Mouse (Mus musculus) erythroblast, embryonic 14.5 days (primary cell): Measurements from ENCODE around the gene Kxd1. TPM values are rescaled to one million over a fixed set of nuclear protein-coding genes. Genes with fewer than 3 reads are reported as not detected.
"Not testable (repeated sequence)": the region's sequence is repeated elsewhere in the genome, so short reads cannot be mapped to it uniquely, and the experiment has no call there.

ENCODE experiments used
- H3K27me3 ChIP-seq: 2 replicates; pipeline ENCODE4 v1.6.1; 2012; ENCODE audit warnings: inconsistent platforms; ENCODE audit not compliant: control insufficient read depth
- H3K36me3 ChIP-seq: 2 replicates; pipeline ENCODE4 v1.6.1; 2012; ENCODE audit warnings: mild to moderate bottlenecking, inconsistent platforms; ENCODE audit not compliant: control insufficient read depth
- H3K4me1 ChIP-seq: 2 replicates; pipeline ENCODE4 v1.6.1; 2012; ENCODE audit warnings: inconsistent platforms; ENCODE audit not compliant: control insufficient read depth
- H3K4me3 ChIP-seq: replicated peaks from 2 replicates; pipeline ENCODE3; 2012; ENCODE audit warnings: moderate library complexity, mild to moderate bottlenecking, inconsistent platforms
- H3K9me3 ChIP-seq: 2 replicates; pipeline ENCODE4 v1.6.1; 2012; ENCODE audit warnings: low read length, inconsistent platforms, mixed read lengths; ENCODE audit not compliant: control insufficient read depth
- GATA1 ChIP-seq: IDR thresholded peaks from 2 replicates; pipeline ENCODE4 v1.6.1; 2012; ENCODE audit warnings: low read length, inconsistent platforms, mixed read lengths
- TAL1 ChIP-seq: IDR thresholded peaks from 3 replicates; pipeline ENCODE4 v1.6.1; 2012; ENCODE audit warnings: low read length, inconsistent platforms, mixed read lengths
- polyA plus RNA-seq: library from polyadenylated mRNA; stranded (reverse); fragments of >175 nt; gene quantifications from 2 replicates; pipeline ENCODE4 v1.2.3, GENCODE M21; 2012

Gene Kxd1
- polyA plus RNA-seq, 1 experiment = 2.6 TPM

DNA sequence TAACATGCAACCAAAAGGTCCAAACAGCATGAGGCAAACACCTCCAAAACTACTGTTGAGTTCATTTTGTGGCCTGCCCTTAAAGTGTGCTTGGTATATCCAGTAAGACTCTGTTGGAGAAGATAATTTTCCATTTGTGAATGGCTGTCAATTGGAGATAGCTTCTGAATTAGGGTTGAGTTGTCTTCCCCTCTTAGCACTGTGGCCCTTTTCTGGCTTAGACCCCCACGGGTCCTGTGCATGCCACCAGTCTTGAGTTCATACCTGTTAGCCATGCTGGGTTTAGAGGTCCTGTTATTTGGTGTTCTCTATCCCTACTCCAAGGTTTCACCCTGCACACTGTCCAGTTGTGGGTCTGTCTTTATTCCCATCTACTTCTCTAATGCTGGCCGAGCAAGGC lies 16.0 kb downstream of the Kxd1 start:
- no peak for TF ChIP-seq GATA1
- TF ChIP-seq TAL1 = no peak
- H3K27me3 ChIP-seq = no peaks in the 10 kb centered on the region
- peaks cover 79% of the 10 kb centered on the region for H3K36me3 ChIP-seq
- H3K9me3 ChIP-seq = no peaks in the 10 kb centered on the region
- H3K4me3 ChIP-seq = peak overlapping the region; percentile 93
- H3K4me1 ChIP-seq = peaks cover 62% of the 10 kb centered on the region

DNA sequence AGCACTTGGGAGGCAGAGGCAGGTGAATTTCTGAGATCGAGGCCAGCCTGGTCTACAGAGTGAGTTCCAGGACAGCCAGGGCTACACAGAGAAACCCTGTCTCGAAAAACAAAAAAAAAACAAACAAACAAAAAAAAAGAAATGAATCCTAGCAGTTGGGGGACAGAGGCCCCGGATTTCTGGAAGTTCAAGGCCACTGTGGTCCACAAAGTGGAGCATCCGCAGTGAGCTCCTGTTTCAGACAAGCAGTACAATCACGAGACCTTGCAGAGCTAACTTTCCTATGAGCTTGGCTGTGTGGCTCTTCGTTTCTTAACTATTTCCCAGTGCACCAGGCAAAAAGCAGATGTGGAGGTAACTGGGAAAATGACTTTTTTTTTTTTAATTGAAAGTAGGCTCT lies 16.6 kb downstream of the Kxd1 start:
- Histone ChIP-seq H3K4me3 (peak overlapping the region; percentile 93), H3K4me1 (peaks cover 63% of the 10 kb centered on the region), H3K36me3 (peaks cover 73% of the 10 kb centered on the region)
- H3K9me3 ChIP-seq, H3K27me3 ChIP-seq: not testable (repeated sequence)

DNA sequence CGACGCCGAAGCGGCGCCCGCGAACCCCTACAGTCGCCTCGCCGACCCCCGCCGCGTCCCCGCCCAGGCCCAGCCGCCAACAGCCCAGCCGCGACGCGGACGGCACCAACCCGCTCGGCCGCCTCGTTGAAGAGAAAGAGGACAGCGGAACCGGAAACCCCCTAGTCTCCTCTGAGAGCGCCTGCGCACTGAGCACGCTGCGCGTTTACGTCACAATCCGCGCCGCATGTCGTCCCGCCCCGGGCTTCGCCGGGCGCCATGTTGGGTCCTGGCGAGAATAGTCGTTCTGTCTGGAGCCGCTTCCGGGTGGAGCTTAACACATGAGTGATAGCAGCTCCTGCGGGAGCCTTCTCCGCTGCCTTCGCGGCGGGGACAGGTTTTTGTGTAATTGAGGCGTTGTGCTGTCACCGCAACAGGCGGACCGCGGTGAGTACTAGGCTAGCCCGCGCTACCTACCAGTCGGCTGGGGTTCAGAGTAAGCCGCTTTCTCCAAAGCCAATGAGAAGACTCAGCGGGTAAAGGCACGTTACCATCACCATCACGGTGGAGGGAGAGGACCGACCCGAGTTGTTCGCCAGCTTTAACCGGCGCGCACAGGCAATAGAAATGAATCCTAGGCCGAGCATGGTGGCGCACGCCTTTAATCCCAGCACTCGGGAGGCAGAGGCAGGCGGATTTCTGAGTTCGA lies 17.4 kb downstream of the Kxd1 start, which contains the start of gene Uba52:
Uba52 (minus strand) TSS at position 574 of the 688 bp plus-strand sequence.
- Histone ChIP-seq H3K4me1 (peaks cover 69% of the 10 kb centered on the region), H3K4me3 (peak within 1 kb of the TSS; percentile 93), H3K36me3 (peaks cover 69% of the 10 kb centered on the region), H3K27me3 (no peaks in the 10 kb centered on the region), H3K9me3 (no peaks in the 10 kb centered on the region)
- TF ChIP-seq TAL1 (no peak), GATA1 (no peak)

DNA sequence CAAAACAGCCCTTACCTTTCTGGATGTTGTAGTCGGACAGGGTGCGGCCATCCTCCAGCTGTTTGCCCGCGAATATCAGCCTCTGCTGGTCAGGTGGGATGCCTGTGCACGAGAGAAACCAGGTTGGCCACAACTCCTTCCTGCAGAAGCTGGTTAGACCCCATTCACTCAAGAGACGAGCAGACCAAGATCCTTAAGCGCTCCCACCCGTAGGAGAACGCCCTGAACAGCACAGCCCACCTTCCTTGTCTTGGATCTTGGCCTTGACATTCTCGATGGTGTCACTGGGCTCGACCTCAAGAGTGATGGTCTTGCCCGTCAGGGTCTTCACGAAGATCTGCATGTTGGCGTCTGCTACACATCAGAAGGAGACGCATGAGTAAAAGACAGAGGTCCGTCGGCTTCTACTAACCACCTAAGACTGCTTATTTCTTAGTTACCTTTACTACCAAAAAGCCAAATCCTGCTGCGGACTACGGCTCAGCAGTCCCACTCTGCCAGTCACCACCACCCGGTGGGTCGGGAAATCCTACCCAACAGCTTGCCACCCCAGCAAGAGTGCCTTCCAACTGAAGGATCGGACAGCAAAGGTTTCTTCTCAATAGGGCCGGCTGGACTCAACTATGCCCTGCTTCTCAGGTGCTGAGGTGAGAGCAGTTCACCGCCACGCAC lies 18.3 kb downstream of the Kxd1 start:
- Histone ChIP-seq H3K9me3 (no peaks in the 10 kb centered on the region), H3K4me1 (peaks cover 78% of the 10 kb centered on the region), H3K36me3 (peaks cover 70% of the 10 kb centered on the region), H3K27me3 (no peaks in the 10 kb centered on the region), H3K4me3 (peak overlapping the region; percentile 93)
- TF ChIP-seq GATA1 (no peak), TAL1 (no peak)

DNA sequence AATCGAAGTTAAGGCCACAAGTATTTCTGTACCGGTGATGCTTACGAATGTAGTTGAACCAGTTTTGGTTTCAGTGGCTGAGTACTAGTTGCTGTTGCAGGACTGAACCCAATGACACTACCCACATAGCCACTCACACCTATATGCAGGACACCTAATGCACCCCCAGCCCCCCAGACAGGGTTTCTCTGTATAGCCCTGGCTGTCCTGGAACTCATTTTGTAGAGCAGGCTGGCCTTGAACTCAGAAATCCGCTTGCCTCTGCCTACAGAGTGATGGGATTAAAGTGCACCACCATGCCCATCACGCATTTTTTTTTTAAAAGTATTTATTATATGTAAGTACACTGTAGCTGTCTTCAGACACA lies 20.7 kb downstream of the Kxd1 start:
- Histone ChIP-seq H3K4me3 (peak overlapping the region; percentile 83), H3K27me3 (peaks cover 12% of the 10 kb centered on the region), H3K36me3 (peaks cover 58% of the 10 kb centered on the region), H3K4me1 (peaks cover 75% of the 10 kb centered on the region), H3K9me3 (no peaks in the 10 kb centered on the region)
- TF ChIP-seq GATA1 = no peak
- no peak for TF ChIP-seq TAL1

DNA sequence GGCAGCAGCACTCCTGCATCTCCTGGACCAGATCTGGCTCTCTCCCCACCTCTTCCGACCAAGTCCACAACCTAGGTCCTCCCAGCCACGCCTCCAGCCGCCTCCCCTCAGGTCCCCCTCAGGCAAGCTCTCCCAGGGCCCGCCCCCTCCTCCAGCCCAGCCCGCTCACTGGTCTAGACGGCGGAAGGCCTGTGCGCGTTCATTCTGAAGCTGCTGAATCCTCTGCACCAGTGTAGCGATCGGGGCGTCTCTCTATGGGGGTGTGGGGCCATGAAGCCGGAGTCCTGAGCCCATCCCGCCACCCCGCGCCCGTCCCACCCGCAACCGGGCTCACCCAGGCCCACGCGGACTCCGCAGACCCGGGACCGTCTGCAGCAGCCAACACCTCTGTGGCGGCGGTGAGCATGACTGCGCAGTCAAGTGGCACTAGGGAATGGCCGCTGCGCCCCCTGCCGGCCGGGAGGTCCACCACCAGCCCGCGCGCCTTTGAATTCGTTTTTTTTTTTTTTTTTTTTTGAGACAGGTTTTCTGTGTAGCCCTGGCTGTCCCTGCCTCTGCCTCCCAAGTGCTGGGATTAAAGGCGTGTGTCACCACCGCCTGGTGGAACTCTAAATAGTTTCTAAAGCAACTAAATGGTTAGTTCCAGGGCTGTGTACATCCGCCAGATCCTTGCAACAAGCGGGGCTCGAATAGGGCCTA lies 21.3 kb downstream of the Kxd1 start, which contains the start of gene Rex1bd:
Rex1bd (minus strand) TSS at position 425 of the 699 bp plus-strand sequence.
- Histone ChIP-seq H3K36me3 (peaks cover 54% of the 10 kb centered on the region), H3K9me3 (no peaks in the 10 kb centered on the region), H3K4me3 (peak within 1 kb of the TSS; percentile 83), H3K4me1 (peaks cover 75% of the 10 kb centered on the region), H3K27me3 (peaks cover 17% of the 10 kb centered on the region)
- no peak for TF ChIP-seq GATA1
- TF ChIP-seq TAL1 = no peak

DNA sequence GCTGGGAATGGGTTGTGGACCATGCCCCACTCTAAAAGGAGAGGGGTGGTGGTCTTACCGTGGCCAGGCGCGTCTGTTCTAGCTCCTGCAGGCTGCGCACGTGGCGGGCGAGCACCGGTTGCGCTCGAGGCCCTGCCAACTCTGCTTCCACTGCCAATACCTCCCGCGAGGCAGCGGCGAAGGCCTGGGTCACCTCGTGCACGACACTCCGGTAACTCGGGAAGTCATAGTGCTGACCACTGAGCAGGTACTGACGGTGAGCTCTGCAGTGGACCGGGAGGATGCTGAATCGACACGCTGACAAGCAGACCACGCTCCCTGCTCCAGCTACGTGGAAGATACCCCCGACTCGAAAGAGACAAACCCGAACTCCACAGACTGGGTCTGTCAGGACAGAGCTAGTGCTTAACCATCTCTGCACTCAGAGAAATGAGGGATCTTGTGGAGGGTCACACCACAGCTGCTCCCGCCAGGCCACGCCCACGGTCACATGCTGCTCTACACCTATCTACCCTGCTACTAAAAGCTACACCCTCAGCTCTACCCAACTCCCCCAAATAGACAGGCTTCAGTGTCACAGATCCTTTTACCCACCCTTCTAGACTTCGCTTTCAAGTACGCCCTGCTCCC lies 21.9 kb downstream of the Kxd1 start:
- H3K9me3 ChIP-seq = no peaks in the 10 kb centered on the region
- peak overlapping the region; percentile 83 for H3K4me3 ChIP-seq
- H3K27me3 ChIP-seq = peaks cover 22% of the 10 kb centered on the region
- TF ChIP-seq GATA1 (no peak), TAL1 (no peak)
- peaks cover 78% of the 10 kb centered on the region for H3K4me1 ChIP-seq
- H3K36me3 ChIP-seq = peaks cover 54% of the 10 kb centered on the region

DNA sequence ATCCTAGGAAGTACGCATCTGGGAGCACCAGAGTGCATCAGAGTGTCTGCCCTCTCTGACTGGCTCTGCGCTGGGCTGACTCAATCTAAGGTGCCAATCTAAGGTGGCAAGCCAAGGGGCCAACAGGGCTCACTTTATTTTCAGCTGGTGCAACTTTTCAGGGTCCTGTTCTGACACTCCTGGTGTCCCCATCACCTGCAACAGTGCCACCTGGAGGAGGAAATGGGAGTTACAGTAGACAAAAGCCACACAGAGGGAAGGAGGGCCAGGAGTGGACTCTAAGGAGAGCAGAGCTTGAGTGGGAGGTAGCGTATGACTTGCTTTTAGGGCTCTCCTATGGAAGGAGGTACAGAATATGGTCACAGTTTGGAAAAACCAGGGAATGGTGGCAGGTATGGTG lies 22.9 kb downstream of the Kxd1 start:
- Histone ChIP-seq H3K27me3 (peaks cover 26% of the 10 kb centered on the region), H3K36me3 (peaks cover 54% of the 10 kb centered on the region), H3K4me3 (peak overlapping the region; percentile 83), H3K4me1 (peaks cover 88% of the 10 kb centered on the region), H3K9me3 (no peaks in the 10 kb centered on the region)
- no peak for TF ChIP-seq TAL1
- no peak for TF ChIP-seq GATA1

DNA sequence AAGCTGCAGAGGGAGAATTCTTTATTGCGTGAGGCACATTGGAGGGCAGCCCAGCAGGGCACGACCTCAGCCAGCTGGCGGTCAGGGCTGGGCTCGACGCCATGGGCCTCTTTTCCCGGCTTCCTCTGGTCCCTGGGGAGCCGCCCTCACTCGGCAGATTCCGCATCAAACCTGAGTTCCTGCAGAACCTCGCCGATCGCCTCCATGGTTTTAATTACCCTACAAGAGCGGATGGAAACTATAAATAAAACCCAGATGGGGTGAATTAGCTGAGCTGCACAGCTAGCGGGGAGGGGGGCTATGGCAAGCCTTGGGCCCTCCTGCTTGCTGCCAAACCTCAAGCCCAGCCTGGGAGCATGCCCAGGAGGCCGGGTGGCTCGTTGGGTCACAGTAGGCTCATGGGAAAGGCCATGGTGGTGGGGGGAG lies 23.5 kb downstream of the Kxd1 start:
- Histone ChIP-seq H3K27me3 (peaks cover 29% of the 10 kb centered on the region), H3K36me3 (peaks cover 50% of the 10 kb centered on the region), H3K9me3 (no peaks in the 10 kb centered on the region), H3K4me1 (peaks cover 89% of the 10 kb centered on the region), H3K4me3 (no peak overlapping the region)
- TF ChIP-seq GATA1 (no peak), TAL1 (no peak)
